Mouse (Mus musculus) gastrocnemius, adult 18-20 months (tissue): ENCODE data around the gene Rnaseh2a. TPM values are rescaled to one million over a fixed set of nuclear protein-coding genes. Genes with fewer than 3 reads are reported as not detected.

ENCODE experiments used
- DNase-seq: peaks from one replicate; pipeline ENCODE4 v3.0.0; 2021; ENCODE audit warnings: low spot score
- total RNA-seq, 2 experiments: library from RNA; stranded (reverse); gene quantifications; 2 replicates each; pipeline ENCODE4 v1.2.3; 2021

Rnaseh2a gene
- total RNA-seq, 2 experiments from 2014 or later, result 21.1 to 21.7 TPM

DNA sequence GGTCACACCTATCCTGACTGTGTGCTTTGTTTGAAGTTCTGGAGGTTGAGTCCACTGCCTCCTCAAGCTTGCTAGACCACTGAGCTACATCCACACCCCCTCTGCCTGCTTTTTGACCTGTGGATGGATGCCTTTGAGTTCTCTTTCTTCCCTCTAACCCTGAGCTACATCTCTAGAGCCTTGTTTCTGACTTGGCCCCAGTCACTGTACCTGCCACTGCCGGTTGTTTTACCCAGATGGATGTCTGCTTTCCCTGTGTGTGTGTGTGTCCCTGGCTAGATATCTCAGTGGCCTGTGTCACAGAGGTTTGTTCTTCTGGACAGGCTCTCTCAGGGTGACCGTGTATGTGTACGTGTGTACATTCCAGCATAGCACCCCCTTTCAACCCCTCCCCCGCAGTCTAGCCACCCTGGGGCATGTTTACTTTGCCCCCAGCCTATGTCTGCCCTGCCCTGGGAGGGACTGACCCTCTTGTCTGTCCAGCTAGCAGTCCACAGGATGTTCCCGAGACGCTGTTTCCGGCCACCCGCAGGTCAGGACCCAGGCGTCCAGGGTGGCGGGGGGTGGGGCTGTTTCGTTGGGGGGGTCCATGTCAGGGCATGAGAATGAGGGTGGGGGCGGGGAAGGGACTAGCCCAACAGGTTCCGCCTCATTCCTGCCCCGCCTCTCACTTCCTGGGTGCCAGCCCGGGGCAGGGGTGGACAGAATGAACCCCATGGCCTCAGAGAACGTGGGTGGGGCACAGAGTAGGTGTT, 14.9 kb upstream of the Rnaseh2a start:
- DNase-seq, result no peak

DNA sequence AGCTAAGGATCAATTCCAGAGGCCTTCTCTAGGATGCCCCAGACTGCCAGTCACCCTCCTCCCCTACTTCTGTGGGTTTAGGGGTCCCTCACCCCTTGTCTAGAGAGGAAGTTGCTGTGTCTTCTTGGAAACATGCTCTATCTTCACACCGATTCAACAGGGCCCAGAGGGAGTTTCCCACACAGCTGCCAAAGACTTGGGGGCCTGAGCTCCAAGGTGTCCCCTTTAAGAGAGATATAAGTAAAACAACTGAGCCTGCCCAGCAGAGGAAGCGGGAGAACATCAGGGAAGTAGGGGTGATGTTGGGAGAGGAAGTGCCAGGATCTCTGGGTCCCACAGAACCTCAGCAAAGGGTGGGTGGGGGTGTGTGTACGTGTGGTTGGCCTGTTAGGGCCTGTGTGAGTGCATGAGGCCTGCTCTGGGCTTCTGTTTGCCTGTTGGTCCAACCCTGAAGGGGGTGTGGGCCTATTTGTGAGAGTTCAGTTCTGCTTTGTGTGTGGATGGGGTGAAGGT, 13.0 kb upstream of the Rnaseh2a start:
- DNase-seq, result no peak

DNA sequence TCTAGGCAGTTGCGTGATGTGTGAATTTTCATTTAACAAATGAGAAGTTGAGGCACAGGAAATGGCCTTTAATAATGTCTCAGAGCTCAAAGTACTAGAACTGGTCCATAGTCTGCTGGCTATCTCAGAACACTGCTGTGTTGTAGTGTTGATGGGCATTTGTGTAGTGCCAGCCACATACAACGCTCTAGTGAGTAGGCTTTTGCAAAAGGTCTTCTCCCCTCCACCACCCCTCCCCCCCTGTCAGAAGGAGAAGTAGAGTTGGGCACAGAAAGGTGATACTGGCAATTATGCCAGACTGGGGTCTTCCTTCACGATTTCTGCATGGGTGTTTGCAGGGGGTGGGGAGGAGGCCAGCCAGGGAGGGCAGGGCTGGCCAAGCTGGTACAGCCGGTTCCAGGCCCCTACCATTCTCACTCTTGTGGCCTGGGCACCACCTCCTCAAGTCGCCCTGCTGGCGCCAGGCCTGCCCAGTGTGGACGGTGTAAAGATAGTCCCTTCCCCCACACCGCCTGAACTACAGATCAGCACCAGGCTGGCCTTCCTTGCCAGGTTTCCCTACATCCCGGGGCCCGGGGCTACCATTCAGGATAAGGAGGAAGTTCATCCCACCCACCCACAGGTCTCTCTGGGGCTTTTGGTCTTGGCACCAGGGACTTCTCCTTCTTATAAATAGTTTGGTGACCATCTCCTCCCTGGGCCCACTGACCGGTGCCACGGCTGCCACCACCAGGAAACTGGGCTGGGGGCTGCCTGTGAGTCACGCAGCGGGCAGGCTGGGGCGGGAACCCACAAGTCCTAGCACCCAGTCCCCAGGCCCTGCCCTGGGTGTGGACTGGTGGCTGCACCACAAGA, 12.3 kb upstream of the Rnaseh2a start:
- no peak for DNase-seq

DNA sequence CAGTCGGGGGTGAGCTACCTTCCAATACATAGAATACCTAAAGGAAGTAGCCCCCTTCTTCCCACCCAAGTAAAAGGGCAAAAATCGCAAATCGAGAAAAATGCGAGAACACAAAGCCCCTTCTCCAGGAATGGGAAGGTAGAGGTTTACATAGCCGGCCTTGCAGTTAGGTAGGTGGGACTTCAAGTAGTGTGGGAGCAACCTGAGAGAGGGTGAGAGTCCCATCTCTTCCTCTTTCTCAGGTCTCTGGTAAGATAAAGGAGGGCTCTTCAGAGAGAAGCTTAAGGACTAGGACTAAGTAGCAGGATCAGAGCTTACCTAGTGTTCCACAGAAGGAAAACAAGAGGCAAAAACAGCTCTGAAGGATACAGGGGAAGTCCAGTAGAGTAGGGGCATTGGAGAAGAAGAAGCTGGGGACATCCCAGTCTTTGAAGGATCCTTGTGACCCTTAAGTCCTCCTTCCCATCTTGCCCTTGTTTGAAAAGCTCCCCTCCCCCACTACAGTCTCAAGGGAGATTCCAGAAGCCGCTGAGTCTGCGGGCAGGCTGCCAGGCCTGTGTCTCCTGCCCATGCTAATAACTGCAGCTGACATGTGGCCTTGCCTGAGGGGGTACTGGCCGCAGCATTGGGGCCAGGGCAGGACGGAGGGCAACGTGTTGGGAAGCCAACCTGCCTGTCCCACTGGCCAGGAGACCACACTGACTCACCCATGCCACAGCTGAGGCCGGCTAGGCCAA, 11.2 kb upstream of the Rnaseh2a start:
- peak; percentile 72 for DNase-seq

DNA sequence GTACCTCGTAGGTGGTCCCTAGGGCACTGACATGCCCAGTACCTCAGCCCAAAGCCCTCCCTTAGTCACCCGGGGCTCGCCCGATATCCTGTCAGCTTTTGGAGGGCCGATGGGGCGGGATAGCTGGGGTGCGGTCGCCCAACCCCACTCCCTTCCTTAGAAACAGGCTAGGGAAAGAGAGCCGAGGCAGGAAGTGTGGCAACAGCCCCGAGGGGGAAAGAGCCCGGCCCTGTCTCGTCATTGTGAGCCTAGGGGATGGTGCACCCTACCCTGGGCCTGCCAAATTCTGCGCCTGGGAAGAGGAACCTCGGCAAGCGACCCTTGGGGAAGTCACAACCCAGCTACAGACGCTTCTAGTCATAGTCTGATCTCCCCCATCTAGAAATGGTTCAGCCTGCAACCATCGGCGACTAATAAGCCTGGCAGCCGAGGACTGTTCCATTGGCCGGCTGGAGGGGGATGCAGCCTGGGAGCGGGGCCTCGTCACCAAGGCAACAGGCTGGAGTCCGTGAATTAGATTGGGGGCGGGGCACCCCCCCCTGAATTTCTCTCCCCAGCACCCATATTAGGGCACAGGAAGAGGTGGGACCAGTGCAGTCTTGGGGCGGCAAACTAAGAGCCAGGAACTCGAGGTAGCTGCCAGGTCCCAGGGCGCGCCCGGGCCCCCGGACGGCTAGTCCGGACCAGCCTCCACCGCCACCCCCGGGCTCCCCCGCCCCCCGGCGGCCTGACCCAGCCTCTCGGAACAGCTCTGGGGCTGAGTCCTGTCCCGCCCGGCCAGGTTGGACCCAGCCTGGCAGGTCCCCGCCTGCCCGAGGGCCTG, 10.2 kb upstream of the Rnaseh2a start:
- DNase-seq, result peak; percentile 92

DNA sequence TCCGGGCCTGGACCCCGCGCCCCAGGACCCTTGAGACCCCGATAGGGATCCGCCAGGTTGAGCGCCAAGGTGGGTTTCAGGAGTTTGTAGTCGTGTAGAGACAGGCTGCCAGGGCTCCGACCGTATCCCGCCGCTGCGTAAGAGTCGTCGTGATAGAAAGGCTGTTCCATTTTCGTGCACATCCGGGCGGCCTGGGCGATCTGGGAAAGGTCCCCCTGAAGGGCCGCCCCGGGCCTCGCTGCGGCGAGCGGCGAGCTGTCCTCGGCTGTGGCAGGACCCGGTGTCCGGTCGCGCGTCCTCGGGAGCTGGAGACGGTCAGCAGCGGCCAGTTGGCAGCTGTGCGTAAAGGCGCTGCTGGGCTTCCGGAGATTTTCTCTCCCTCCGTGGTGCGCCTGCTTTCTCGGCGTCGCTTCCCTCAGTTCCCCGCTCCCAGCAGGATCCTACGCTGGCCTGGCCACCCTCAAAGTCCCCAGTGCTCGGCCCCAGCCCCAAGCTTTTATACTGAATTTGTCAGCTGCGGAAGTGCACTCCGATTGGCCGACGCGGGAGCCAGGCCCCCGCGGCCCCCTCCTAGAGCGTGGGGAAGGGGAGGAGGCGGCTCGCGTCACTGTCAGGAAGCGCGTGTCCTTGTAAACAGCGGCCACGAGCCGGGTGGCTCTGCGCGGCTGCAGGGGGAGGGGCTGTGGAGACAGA, 8.8 kb upstream of the Rnaseh2a start, which contains the start of gene Junb:
Junb (minus strand) TSS at position 471 of the 693 bp plus-strand sequence.
- peak; percentile 96 for DNase-seq

DNA sequence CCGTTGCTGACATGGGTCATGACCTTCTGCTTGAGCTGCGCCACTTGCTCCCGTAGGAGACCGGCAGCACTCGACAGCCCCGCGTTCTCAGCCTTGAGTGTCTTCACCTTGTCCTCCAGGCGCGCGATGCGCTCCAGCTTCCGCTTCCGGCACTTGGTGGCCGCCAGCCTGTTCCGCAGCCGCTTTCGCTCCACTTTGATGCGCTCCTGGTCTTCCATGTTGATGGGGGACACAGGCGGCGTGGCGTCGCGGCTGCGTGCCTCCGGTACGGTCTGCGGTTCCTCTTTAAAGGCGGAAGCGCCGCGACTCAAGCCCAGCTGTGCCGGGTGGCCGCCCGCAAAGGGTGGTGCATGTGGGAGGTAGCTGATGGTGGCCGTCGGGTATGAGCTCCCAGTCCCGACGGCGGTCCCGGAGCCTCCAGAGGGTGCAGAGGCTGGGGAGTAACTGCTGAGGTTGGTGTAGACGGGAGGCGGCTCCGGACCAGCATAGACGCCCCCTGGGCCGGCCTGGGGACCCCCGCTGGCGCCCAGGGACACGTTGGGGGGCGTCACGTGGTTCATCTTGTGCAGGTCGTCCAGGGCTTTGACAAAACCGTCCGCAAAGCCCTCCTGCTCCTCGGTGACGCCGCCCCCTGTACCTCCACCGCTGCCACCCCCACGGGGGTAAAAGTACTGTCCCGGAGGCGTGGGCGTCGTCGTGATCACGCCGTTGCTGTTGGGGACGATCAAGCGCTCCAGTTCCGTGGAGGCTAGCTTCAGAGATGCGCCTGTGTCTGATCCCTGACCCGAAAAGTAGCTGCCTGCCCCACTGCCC, 8.1 kb upstream of the Rnaseh2a start:
- peak; percentile 64 for DNase-seq

DNA sequence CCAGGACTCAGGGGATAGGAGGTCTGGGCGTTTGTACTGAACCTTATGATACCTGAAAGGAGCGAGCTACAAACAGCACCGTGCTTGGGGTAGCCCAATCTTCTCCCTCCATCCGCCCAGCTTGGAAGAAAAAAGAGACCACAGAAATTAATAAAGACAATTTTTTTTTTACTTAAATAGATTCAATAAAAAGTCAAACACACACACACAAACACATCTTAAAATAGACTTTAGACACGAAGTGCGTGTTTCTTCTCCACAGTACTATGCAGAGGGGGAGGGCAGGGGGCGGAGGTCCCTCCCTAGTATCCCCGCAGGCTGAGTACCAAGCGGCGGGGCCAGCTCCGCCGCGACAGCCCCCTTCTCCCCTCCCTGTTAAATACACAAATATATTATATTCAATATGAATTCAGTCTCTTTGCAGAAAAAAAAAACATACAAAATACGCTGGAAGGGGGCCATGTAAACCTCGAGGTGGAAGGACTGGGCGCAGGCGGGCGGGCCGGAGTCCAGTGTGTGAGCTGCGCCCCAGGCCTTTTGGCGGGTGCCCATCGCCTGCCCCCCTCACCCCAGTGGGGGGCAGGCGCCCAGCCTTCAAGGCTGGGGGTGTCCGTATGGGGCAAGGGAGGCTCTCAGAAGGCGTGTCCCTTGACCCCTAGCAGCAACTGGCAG, 7.3 kb upstream of the Rnaseh2a start:
- DNase-seq, result no peak

DNA sequence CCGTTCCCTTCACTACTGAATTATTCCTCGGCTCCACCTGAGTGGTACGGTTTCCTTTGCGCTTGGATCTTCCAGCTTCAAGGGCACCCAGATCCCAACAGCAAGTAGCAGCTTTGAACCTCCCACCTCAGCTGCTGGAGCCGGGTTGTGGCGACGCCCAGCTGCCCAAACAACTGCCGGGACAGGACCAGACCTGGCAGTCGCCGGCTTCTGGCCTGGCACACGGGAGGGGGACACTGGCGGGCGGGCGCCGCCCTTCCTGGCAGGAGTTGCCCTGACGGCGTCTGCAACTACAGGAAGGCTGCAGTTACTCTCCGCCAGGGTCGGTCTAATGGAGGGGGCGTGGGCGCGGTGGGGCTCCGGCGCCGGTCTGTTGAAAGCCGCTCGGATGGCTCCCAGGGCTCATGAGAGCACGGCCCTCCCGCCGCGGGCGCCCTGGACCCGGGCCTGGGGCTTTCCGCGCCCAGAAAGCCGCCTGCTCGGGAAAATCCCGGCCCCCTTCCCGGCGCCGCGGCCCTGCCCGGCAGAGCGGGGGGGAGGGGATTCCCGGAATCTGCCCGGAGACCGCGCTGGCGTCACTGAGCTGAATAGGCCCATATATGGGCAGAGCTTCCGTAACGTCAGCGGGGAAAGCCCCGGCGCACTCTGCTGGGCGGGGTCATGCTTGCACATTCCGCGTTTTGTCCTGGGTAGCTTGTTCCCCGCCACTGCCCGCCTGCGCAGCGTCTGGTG, 6.6 kb upstream of the Rnaseh2a start:
- peak; percentile 97 for DNase-seq

DNA sequence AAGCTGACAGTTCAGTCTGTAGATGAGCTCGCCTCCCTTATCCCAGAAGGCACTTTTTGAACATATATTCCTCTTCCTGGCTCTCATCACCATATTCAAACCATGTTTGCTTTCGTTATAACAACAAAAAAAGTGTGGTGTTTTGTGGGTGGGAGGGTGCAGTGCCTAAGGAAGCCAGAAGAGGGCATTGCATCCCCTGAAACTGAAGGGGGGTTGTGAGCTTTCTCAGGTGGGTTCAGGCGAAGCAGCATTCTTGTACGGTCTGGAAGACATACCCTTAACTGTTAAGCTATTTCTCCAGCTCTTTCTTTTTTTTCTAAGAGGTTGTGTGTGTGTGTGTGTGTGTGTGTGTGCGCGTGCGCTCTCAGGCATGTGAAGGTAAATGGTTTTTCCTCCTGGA, 5.9 kb upstream of the Rnaseh2a start:
- DNase-seq, result peak; percentile 70

DNA sequence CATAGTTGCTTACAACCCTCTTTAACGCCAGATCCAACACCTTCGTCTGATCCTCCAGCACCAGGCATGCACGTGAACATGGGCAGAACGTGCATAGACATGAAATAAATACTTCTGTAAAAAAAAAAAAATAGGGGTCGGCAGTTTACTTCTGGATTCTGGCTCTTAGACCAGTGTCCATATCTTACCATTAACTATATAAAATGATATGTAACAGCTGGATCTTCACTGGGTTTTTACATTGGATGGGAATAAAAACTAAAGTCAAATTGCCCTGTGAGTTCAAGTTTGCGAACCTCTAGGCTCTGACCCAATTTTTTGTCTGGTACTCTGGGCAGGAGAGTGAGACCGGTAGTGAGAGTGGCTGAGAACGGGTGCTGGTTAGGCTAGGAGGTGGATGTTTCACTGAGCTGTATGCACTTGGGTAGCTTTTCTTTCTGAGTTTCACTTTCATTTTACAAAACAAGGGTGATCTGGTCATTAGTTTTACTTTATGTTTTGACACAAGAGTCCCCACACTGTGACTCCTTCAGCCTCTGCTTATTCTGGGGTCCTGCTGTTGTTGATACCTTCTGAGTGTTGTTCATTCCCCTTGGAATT, 5.1 kb upstream of the Rnaseh2a start:
- no peak for DNase-seq

DNA sequence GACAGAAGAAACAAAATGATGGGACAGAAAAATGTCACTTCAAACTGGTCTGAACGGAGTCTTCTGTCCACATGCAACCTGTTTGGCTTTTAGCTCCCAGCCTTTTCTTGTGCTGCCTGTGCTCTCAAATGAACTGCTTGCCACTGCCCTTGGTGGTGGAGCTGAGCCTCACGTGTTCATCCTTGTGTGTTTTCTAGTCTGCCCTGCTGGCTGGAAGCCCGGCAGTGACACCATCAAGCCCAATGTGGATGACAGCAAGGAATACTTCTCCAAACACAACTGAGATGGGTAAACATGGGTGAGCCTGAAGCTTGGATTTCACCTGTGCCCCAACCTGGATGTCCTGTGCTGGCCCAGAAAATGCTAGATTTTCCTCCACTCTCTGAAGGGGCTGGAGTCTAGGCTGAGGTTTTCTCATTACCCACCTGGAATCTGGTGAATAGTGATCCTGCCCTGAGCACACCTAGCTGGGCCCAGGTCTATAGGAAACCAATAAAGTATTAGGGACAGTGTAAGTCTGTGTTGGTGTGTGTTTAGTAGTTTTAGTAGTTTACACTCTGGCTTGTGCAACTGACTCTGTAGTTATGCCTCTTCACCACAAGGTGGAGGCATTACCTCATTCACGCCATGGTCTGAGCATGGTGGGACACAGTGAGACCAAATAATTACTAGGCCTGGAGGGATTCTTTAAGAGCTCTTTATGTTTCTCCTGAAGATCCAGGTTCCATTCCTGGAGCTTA, 4.4 kb upstream of the Rnaseh2a start:
- DNase-seq, result peak; percentile 72

DNA sequence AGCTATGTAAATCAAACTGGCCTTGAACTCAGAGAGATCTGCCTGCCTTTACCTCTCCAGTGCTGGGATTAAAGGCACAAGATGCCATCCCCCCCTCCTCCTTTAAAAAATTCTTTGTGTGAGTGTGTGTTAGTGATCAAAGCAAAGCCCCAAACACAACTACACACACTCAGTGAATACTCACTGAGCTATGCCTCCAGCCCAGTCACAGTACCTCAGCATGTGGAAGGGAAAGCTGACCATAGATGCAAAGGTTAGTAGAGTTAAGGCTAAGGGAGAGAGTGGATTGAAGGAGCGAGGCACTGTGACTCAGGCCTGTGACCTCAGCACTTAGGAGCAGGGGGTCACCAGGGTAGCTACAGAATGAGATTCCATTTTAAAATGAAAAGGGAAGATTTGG, 3.5 kb upstream of the Rnaseh2a start:
- DNase-seq, result no peak

DNA sequence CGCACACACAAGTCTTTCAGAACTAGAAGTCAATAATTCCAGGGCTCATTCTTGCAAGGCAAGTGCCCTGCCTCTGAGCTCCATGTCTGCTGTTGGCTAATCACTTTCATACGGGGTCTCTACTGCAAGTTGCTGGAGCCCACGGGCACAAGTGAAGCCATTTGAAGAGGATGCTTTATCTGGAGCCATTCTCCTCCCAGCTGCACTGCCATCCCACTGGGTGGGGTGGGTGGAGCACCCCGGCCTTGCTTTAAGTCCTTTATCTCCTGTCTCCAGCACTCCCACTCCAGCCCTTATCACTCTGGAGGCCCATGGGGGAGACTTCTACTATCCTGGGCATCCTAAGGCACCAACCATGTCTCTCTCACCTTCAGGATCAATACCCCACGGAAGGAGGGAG, 1.3 kb upstream of the Rnaseh2a start:
- DNase-seq, result no peak

DNA sequence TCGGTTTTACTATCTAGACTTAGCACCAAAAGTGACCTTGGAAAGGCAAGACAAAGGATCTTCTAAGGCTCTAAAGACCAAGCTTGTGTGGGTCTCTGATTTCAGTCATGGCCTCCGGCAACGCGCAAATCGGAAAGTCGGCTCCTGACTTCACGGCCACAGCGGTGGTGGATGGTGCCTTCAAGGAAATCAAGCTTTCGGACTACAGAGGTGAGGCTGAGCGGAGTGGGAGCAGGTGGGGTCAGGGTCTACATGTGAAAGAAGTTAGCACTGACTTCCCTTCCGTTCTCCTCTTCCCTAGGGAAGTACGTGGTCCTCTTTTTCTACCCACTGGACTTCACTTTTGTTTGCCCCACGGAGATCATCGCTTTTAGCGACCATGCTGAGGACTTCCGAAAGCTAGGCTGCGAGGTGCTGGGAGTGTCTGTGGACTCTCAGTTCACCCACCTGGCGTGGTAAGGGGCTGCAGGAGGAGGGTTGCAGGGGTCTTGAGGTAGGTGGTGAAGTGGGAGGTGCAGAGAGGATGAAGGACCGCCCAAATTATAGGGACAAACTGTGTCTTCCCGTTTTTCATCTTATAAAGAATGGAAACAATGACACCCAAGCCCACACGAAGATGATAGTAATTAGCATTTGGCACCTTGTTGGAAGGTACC, 696 bp upstream of the Rnaseh2a start:
- no peak for DNase-seq

DNA sequence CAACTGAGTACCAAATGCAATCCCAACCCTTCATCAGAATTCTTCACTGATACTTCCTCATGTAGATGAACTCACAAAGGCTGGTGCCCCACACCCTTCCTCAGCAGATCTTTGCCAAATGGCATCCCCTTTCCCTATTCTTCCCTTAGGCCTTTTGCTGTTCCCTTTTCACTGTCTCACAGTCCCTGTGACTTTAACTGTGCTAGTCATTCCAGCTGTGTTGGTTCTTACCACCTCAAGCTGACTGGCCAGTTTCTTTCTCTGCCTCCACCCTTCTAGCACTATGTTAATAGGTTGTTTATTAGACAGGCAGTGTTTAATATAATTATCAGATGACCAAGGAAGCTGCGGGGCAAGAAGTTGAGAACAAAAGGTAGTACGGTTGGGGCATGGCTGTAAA, 917 bp downstream of the Rnaseh2a start:
- DNase-seq, result no peak
